Mouse (Mus musculus) testis, postnatal 10 days (tissue): ENCODE measurements around the gene Spsb2.
"Not testable (repeated sequence)": the region's sequence is repeated elsewhere in the genome, so short reads cannot be mapped to it uniquely, and the experiment has no call there.

Experiments
- DNase-seq: peaks from one replicate; pipeline ENCODE4 v3.0.0; 2021; ENCODE audit warnings: low spot score

Gene Spsb2

DNA sequence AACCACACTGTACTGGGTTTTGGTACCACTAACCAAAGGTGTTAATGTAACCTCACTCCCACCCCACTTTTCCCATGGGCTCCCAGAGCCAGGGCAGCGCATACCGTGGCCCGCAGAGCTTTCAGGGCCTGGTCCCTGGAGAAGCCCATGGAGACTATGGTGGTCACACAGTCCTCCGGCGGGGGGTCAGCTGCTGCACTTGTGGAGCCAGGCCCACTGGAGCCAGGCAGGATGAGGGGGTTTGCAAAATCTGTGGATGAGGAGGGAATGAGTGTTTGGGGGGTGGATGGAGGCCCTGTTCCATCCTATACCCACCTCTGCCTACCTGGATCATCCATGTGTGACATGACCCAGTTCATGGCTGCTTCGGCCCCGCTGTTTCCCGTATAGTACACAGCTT, 9.1 kb downstream of the Spsb2 start:
- no peak for DNase-seq

DNA sequence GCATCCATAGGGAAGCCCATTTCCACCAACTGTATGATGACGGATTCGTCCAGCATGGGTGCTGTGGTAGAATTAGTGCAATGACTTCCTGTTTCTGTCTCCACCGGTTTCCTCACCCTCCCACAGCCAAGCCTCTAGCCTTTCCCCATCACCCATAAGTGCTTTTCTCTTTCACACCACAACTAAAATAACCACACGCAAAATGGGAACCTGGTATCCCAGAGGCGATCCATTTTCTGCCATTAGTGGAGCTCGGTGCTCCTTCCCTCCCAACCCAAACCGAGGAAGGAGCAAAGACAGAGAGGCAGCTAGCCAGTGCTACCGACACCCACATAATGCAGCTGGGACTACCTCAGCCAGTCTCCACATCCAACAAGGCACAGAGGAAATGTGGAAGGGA, 9.5 kb downstream of the Spsb2 start:
- no peak for DNase-seq

DNA sequence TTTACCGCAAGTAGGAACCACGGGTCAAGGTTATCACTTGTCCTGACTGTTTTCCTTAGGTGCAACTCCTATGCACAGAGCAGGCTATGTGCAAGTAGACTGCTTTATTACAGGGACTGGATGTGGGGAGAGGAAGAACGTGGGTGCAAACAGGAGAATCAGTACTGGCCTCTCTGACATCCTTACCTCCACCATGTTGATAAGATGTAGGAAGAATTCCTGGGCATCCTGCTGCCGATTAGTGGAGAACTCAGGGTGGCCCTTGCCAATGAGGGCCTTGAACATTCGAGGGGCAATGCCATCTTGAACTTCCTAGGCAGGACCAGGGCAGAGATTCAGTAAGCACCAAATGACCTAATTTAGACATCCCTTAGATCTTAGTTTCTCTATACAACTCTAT, 12.4 kb downstream of the Spsb2 start:
- DNase-seq, result no peak

DNA sequence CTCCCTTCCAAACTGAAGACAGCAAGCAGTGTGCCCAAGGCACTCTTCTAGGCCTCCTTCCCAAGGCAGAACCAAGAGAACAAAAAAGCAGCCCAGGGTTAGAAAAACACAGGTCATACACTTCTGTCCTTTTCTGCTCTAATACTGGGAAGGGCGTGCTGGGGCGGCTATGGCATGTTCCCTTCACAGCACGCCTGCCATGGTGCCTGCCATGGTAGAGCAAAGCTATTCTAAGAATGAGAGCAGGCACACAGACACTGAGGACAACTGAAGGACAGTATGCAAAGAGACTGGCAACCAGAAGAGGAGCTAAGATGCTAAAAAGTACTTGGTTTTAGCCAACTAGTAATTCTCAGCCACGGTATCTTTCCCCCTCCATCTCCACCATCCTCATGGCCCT, 13.6 kb downstream of the Spsb2 start:
- DNase-seq, result no peak

DNA sequence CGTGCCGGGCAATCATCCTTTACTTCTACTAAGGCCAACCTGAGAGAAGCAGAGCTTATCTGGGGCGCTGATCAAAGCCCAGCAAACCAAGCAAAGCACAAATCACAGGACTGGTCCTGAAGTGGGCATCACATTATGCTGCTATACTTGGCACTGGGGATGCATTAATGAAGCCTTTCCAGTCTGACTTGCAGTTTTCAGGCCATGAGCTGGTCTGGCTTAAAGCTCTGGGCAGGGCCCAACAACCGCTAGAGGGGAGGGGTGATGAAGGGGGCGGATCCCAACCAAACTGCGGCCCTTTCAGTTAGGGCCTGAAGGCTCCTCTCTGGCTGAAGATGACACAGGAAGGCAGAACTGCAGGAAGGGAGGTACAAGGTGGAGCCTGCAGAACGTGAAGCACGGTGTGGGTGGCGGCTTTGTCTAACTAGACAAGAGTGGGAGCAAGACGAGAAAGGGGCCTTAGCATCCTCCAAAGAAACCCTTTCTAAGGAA, 19.7 kb downstream of the Spsb2 start:
- peak; percentile 62 for DNase-seq

DNA sequence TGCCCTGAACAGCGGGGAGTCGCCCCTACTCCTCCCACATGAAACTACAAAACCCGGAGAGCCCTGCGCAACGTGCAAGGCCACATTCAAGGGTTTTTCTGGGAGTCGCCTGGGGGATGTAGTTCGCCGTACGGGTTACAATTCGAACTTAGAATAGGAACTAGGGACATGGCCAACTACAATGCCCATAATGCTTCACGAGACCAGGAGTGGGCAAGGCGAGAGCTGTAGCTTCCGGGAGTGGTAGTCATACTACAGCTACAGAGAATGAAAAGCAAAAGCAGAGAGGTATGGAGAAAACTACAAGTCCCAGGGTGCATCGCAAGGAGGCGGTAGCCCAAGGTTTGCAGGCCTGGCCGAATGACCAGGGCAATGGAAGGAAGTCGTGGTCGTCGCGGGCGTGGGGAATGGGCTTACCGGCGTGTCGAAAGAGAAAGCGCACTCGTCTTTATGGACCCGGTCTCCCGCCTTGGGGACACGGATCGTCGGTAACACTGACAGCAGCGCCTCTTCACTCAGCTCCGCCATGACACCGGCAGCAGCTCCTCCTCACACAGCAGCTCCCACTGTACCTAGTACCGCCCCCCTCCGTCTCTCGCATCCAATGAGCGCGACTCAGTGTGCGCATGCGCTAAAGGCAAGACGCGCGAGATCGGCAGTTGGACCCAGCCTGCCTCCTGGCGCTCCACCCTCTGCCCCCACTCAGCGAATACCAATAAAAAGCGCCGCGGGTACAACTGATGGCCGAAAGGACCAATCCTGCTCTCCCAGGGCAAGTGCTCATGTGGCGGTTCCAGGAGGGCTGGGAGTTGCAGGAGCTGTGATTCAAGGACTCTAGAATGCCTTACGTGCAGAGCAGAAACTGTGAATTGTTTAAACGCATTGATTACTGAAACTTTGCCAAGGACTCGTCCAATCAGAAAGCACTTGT, 20.7 kb downstream of the Spsb2 start, which contains the start of the genes Usp5 and Cdca3:
Gene Usp5 (minus strand): TSS at position 617 of the 931 bp plus-strand sequence.
Gene Cdca3 (plus strand): TSS at position 680 of the 931 bp plus-strand sequence.
- DNase-seq, result peak; percentile 96

DNA sequence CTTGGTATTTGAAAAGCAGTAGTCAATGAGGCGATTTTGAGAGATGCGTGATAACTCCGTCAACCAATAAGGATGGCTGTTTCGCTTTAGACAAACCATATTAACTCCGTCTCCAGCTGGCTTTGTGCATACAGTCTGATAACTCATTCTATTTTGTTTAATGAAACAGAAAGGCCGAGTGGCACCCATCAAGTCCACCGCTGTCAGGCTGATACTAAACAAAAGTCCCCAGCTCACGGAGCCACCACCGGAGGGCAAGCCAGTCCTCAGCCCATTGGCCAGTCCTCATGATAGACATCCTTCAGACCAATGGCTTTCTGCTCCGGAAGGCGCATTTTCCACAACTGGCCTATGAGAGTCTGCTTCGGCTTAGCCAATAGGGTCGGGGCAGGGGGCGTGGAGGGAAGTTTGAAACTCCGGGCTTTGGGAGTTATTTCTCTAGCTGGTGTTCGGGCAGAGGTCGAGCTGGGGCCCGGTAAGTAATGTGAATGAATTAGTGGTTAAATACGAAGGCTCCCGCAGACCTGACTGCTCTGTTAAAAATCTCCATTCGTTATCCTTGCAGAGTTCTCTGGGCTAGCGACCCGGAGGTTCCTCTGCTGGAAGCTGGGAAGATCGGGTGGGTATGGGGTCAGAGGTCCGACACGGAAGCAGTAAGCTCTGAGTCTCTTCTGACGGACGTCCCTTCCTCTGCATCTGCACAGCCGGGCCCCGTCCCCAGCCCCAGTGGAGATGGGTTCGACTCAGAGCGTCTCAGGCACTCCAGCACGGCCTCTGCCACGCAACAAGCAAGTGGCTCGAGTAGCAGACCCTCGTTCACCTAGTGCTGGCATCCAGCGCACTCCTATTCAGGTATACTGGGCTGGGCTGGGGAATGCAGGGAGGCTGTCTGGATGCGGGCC, 21.6 kb downstream of the Spsb2 start:
- peak; percentile 92 for DNase-seq

DNA sequence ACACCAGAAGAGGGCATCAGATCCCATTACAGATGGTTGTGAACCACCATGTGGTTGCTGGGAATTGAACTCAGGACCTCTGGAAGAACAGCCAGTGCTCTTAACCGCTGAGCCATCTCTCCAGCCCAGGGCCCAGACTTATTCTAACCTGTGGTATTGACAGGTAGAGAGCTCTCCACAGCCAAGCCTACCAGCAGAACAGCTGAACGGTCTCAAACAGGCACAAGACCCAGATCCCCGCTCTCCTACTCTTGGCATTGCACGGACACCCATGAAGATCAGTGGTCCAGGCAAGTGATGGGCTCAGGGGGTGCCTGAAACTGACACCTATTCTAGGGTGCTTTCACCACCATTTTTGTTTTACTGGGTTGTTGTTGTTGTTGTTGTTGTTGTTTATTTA, 22.7 kb downstream of the Spsb2 start:
- DNase-seq, result not testable (repeated sequence)

DNA sequence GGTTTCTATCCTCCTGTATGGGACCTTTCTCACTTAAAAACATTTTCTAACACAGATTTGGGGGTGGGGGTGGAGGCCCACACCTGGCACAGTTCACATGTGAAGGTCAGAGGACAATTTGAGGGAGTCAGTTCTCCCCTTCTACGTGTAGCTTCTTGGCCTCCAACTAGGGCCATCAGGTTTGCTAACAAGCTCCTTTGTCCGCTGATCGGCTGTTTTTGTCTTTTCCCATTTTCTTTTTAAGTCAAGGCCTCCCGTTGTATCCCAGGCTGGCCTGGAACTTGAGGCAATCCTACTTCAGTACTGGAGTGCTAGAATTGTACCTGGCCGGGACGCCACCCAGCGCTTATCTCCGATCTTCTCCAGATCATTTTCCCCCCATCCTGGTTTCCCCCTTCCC, 23.2 kb downstream of the Spsb2 start:
- no peak for DNase-seq

DNA sequence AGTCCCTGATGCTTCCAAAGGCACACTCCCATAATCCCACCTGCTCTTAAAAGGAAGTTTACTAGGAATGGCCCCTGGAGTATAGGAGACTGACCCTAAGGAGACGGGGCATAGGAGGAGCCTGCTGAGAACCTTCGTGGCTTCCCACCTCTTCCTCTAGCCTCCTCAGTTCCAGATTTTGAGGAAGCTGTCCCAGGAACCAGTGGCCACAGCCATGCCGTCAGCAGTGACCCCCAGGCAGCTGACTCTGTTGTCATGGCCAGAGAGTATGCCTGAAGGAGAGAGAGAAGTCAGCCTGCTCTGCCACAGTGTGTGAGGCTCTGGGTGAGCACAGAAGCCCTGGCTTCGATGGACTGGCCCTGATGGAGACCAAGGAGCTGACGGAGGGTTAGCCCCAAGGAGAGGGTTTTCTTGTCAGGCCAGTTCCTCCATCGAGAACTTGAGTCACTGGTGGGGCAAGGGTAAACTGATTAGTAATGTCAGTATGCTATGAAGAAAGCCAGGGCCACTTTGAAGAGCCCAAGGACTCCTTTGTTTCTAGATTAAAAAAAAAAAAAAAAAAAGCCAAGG, 26.1 kb downstream of the Spsb2 start:
- no peak for DNase-seq

DNA sequence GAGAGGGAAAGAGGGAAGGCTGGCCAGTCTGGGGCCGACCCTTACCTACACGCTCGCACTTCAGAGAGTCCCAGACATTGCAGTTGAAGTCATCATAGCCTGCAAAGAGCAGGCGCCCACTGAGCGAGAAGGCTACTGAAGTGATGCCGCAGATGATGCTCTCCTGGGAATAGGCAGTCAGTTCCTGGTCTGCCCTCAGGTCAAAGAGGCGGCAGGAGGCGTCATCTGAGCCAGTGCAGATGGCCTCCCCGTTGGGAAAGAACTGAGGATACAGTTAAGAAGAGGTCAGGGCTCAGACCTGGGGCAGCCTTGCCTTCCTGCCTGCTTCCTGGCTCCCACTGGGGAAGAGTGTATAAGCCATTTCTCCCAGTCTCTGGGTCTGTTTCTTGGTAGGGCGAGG, 27.1 kb downstream of the Spsb2 start:
- no peak for DNase-seq

DNA sequence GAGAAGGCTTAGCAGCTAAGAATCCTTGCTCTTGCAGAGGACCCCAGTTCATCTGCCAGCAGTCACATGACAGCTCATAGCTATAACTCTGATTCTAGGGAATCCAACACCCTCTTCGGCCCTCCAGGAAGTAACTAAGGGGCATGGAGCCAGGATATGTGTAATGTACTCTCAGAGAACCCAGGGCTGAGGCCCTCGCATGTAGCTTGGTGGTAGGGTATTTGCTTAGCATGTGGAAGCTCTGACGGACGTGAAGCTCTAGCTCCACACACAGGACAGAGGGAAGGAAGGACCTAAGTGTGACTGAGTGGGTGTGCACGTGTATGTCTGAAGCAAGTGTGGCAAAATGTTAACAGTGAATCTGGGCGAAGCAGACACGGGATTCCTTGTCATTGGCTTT, 27.9 kb downstream of the Spsb2 start:
- DNase-seq, result no peak

DNA sequence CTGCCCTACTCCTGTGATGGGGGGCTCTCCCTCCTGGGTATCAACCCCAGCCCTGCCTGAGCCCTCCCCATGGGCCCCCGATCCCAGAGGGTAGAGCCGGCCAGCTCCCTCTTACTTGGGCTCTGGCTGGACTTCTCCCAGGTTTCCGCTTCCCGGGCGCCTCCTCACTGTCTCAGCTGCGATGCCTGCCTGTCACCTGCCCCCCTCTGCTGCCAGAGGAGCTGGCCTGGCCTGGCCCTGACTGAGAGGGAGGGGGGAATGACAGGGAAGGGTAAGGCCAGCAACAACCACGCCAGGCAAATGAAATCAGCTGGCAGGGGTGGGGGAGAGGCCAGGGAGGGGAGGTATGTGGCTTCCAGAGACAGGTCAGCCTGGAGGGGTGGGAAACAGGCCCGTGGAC, 31.3 kb downstream of the Spsb2 start:
- DNase-seq, result no peak

DNA sequence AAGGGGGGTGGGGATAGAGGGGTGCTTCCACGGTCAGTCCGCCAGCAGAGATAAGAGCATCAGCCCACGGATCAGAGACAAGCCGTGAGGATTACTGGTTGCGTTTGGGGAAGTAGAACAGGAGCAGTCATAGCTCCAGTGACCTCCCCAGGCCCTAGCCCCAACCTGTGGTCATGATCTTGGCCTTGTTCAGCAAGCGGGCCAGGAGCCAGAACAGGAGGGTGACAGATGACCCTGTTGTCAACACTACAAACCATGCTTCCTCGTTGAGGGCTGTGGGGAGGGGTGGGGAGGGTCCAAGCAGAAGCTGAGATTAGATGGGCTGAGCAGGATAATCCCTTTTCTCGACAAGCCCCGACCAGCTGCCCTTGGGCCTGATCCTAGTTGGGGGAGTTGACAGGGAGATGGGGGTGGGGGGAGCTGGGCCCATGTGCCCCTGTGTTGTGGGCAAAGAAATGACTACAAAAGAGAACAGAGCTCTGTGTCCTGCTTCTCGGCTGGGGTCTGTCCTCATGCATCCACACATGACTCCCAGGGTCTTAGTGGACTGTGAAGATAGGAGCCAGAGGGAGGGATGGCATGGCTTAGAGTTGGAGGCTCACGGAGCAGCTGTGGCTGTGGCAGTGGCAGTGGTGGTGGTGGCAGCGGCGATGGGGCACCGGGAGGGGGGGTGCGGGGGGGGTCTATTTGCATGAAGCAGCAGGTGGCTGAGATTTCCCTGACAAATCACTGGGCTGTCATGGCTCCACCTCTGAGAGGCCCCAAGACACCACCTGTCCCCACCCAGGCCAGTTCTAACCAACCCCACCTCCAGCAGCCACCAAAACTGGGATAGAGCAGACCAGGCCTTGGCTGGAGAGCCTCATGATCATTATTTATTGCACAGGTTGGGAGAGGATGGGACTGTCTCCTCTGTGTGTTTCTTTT, 32.0 kb downstream of the Spsb2 start, which contains the start of gene Gnb3:
Gene Gnb3 (minus strand): TSS at position 35 of the 927 bp plus-strand sequence.
- DNase-seq, result no peak

DNA sequence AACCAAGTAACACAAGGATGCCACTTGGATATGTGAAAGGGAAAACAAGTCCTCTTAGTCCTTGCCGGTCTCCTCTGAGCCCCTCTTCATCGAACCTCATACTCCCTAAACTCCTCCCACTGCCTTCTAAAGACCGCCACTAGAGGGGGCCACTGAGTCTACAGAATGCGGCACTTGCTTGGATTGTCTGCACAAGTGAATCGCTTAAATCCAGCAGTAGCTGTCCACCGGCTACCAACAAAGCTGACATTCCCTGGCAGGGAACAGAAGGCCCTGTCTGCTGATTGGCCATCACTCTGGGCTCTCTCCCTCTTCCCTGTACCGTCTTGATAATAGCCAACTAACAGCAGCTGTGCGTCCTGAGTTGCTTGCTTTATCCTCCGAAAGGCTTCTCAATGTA, 38.8 kb downstream of the Spsb2 start:
- DNase-seq, result peak; percentile 95

DNA sequence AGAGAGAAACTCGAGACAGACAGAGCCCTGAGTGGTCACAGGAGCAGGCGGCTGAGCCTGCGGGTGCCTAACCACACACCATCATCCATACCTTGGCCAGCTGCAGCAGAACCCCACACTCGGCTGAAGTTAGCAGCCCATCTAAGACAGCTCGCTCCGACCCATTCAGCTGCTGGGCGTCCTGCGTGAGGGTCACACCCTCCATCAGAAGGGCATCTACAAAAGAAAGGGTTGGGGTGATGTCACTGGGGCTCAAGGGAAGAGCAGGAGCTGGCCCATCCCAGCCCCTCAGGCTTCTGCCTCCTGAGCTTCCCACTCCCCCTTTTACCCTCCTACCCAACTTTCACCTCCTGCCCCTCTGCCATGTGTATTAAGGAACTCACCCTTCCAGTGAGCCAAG, 42.1 kb downstream of the Spsb2 start:
- DNase-seq, result no peak

DNA sequence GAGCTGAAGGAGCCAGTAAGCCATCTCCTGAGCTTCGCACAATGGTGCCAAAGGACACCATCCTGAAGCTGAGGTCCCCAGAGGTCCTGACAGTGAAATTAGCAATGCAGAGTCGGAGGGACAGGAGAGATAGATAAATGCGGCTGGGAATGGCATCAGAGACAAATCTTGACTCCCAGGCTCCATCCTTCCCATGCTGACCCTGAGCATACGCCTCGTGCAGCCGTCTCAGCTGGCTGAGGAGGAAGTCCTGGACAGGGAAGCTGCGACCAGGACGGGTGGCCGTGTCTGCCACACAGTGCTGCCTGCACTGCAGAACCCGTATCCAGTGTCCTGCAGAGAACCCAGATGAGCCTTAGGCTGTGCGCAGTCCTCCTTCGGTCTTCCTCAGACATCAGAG, 46.2 kb downstream of the Spsb2 start:
- no peak for DNase-seq

DNA sequence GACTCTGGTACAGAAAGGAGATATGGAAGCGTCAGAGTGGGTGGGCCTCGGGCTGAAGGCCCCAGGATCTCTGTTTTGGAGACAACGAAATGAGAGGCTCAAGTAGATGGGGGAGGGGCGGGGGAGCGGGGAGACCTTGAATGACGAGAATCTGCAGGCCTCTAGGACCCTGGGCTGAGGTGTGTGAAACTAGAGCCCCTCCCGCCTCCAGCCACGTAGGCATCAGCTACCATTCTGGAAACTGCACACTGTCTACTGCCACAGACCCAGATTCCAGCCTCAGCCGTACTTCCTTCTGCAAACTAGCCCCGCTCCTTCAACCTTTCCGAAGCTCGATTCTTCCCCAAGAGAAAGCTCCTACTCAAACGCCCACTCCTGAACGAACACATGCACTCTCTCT, 47.9 kb downstream of the Spsb2 start:
- no peak for DNase-seq

DNA sequence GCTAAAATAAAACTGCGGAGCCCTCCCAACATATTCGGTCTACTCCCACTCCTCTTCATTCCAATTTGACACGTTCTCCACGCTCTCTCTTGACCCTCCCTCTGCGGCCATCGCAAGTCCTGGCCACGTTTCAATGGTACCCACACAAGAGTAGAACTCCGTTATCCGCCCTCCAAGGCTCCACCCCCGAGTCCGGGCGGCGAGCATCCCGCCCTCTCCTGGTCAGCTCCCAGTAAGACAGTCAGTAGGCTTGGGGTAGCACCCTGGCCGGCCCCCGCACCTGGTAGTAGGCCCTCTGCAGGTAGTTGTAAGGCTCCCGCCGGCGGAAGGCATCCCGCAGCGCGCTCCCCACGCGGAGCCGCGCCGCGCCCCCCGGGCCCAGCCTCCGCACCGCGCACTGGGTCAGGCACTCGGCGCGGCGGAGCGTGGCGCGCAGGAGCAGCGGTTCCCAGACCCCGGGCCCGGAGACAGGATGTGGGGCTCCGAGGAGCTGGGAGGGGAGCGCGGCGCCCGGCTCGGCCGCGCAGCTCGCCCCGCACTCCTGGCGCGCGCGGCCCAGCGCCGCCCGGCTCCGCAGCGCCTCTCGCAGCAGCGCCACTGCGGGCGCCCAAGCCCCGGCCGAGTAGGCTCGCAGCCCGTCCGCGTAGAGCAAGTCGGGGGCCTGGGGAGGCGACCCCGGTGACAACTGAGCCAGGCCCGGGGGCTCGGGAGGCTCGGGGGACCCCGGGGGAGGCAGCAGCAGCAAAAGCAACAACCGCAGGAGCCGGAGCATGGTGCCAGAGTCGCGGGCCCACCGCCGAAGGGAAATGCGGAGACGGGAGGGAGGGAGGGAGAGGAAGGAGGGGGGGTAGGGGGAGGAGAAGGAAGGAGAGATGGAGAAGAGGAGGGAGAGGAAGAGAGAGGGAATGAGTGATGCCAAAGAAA, 48.7 kb downstream of the Spsb2 start, which contains the start of gene P3h3:
Gene P3h3 (minus strand): TSS at position 837 of the 924 bp plus-strand sequence.
- DNase-seq, result peak; percentile 86
